Mouse (Mus musculus): ENCODE data around the gene Foxred1.

DNA sequence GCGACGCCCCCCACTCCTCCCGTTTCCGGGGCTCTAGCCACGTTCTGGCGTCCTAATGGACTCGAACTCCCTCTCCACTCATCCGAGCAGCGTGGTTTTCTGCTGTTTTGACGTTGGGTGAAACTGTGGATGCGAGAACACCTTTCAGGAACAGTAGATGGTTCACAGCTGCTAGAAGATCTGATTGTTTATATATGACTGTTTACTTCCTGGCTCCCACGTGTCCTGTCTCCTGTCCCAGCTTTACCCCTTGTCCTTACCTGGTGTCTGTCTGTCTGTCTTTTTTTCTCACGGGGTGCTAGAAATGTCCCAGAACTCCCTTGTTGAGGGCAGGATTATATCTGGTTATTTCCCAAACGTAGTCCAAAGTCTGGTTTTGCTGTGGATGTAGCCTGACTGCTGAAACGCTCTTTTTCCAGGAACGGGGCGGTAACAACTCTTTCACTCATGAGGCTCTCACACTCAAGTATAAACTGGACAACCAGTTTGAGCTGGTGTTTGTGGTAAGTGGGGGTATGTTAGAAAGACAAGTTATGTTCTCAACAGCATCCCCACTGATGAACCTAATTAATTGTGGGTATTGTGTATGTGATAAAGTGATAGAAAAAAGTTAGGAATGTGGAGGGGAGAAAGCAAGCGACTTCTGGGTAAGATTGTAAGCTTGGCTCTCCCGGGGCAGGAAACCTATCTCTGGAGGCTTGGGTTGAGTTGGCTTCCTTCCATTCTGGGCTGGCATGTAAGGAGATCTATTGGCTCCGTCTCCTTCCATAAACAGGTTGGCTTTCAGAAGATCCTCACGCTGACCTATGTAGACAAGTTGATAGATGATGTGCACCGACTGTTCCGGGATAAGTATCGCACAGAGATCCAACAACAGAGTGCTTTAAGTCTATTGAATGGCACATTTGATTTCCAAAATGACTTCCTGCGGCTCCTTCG is 987 bp upstream of the Foxred1 start:
- no peak for TF ChIP-seq CTCF (IDR thresholded peaks at IDR 0.05; ENCODE audit: control insufficient read depth, insufficient read depth, insufficient replicate concordance, low read depth, low read length)
- no peak for TF ChIP-seq POLR2A (IDR thresholded peaks at IDR 0.05; ENCODE audit: control insufficient read depth, low read depth, low read length)
